Mouse (Mus musculus): Measurements from ENCODE around the gene Ccdc6.

The Ccdc6 gene

DNA sequence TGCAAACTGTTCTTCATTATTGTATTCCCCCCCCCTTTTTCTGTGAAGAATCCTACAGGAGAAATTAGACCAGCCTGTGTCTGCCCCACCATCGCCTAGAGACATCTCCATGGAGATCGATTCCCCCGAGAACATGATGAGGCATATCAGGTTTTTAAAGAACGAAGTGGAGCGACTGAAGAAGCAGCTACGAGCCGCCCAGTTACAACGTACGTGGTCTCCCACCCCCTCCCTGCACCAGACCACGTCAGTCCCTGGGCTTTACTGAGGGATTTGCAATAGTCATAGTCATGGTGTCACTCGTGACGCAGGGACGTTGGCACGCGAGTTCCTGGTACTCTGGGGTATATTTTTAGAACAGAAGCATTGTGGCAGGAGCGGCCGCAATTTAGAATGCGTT, 72.1 kb downstream of the Ccdc6 start:
- DNase-seq (ENCODE audit: low spot score): no peak

DNA sequence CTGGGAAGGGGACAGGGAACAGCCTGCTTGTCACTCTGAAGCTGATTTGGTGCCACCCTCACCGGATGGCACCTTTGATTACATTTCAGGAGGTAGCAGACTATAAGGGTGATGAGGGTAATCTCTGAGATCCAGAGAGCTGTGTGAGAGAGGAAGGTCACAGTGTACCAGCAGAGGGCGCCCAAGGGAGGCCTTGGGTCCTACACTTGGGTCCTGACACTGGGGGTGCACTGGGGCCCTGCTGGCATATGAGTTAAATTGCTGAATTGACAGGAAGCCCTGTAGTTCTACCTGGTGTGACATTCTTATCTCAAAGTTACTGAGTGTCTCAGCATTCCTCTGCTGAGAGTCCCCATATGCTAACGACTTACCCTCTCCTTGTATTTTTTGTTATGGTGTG, 76.4 kb downstream of the Ccdc6 start:
- DNase-seq (ENCODE audit: low spot score): no peak

DNA sequence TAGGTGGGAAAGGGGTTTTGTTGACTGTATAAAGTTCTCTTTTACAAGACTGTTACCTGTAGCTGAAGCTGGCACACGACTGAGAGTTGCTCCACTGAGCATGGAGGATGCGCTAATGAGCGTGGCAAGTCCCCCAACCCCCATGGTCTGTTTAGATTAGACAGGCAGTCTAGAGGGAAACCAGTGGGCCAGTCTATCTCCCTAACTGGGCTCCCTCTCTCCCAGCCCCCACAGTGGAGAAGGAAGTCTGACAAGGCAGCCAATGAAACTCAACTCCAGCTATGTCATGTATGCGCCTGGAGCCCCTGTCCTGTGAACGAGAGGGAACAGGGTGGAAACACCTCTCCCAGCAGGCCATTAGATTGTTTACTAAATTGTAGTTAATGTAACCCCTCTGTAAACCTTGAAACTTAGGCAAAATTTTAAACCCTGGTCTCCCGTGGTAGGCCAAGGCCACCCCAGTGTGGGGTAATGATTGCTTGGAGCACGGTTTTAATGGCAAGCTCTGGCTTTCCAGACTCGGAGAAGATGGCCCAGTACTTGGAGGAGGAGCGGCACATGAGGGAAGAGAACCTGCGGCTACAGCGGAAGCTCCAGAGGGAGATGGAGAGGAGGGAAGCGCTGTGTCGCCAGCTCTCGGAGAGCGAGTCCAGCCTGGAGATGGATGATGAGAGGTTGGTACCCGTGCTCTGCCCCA, 77.7 kb downstream of the Ccdc6 start:
- no peak for DNase-seq (ENCODE audit: low spot score)

DNA sequence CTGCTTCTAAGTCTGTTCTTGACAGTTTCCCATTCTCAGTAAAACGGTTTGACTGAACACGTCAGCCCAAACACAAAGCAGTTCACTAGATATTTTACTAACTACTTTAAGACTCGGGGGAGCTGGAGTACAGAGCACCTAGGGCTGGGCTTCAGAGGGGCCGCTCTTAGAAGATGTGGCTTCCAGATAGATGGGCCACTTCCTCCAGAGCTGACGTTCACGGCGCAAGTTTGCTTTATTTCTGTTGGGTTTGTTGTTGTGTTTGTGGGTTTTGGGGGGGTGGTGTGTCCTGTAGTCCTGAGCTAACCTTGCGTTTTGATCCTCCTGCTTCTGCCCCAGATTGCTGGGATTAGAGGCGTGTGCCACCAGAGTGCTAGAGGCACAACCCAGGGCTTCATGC, 83.8 kb downstream of the Ccdc6 start:
- no peak for DNase-seq (ENCODE audit: low spot score)

DNA sequence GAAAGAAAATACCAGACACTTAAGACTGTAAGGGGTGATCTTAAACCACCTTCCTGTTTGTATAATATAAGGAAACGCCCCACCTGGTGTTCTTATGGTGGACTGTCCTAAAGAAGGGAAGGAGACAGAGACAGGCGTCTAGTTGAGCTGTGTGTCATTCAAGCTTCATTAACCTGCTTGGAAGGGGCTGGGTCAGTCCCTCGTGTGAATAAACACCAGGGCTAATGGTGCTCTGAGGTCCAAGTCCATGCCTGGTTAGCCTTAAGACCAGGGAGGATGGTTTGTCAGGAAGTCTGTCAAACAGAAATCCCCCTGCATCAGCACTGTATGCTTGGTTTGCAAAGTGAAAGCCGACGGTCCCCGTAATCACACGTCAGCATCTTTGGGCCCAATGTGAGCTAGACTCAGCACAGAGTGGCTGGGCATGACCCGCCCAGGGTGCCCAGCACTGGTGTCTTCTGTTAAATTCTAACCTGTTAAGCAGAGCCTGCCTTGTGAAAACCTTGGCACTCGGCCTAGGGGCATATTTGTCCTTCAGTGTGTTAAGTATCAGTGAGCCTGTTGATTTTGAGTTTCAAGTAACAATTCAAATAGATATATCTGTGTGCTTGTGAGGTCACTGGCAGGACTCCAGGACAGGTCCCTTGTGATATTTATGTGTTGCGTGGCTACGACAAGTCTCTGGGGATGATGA, 84.5 kb downstream of the Ccdc6 start:
- no peak for DNase-seq (ENCODE audit: low spot score)

DNA sequence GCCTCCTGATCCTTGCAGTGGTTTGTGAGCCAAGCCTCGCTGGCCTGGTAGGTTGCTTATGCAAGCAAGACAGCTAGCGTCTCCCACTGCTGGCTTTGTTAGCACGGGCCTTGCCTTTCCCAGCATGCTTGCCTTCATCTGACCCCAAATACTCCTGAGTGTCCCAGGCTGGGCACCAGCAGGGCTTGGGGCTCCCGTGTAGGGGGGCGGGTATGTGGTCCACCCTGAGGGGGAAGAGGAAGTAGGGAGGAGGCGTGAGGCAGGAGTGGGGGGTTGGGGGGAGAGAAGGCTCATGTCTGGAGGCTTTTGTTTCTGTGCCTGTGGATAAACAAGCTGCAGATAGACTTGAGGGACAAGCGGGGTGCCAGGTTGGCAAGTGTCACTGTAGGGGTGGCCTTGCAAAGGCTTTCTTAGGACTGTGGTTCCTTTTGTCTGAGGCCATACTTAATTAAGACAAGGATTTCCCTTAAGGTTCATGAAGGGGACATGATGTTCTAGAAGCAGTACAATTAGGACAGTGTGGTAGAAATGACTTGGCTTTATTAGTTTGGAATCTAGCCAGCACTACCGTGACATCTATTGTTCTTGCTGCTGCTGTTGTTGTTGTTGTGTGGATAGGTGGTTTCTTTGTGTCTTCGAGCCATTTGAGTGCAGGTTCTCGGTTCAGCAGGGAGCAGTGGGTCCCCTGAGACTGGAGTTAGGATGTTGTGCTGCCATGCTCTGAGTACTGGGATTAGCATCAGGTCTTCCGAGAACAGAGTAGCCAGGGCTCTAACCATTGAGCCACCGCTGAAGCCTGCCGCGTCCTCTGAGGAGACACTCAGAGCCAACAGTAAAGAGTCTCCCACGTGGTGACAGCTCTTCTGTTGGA, 86.5 kb downstream of the Ccdc6 start:
- DNase-seq (ENCODE audit: low spot score): no peak

DNA sequence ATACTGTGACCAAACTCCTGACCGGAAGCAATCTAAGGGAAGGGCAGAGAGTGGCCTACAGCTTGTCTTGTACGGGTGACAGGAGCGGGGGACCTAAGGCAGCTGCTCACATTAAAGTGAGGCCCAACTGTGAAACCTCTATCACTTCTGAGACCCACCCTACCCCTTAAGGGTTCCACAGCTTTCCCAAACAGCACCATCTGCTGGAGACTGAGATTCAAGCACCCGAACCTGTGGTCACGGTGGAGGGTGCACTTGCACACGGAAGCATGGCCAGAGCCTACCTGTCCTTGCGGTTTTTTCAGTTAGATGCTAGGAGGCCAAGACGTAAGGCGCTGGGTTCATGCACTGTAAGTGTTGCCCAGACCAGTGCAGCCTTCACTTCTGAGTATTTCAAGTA, 89.2 kb downstream of the Ccdc6 start:
- no peak for DNase-seq (ENCODE audit: low spot score)

DNA sequence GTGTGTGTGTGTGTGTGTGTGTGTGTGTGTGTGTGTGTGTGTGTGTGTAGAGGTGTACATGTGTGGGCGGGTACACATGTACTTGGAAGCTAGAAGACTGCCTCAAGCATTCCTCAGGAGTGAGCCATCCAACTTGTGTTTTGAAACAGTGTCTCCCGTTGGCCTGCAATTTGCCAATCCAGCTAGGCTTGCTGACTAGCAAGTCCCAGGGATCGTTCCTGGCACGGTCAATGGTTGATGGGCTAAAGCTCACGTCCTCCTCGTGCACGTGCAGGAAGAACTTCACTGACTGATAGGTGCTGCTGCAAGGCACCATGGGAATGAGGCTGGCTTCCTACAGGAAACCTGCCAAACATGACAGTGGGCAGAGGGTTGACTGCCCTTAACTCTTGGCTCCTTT, 89.7 kb downstream of the Ccdc6 start:
- DNase-seq (ENCODE audit: low spot score): no peak

DNA sequence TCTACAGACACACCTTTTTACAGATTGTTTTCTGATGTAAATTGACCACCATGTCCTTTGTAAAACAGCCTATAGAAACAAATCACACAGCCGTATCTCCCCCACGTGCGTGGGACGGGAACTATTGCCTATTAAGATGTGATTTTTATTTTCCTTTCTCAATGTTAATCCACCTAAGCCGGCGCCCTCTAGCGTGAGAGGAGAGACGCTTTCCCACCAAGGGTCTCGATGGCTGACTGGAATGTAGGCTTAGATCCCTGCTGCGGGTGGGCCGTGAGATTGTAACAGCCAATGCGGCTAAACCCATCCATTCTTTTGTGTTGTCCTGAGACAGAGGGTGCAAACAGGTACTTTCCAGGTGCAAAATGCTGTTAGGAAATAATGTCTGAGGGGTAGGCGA, 92.9 kb downstream of the Ccdc6 start:
- DNase-seq (ENCODE audit: low spot score): no peak

DNA sequence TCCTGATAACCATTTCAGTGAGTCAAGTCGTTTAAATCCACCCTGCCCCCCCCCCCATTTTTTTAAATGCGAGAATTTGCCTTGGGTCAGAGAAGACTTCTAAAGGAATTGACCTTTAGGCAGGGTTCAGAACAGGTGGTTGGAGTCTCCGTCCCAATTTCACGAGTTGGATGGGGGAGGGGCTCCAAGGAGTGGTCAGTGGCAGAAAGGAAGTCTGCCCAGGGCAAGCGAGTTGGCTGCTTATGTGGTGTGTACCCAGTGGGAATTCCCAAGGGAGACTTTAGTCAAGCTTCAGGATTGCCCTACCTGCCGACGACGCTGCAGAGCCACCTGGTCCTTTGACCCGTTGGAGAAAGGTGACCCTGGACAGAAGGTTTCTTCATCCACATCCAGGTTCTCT, 97.4 kb downstream of the Ccdc6 start:
- DNase-seq (ENCODE audit: low spot score): no peak

DNA sequence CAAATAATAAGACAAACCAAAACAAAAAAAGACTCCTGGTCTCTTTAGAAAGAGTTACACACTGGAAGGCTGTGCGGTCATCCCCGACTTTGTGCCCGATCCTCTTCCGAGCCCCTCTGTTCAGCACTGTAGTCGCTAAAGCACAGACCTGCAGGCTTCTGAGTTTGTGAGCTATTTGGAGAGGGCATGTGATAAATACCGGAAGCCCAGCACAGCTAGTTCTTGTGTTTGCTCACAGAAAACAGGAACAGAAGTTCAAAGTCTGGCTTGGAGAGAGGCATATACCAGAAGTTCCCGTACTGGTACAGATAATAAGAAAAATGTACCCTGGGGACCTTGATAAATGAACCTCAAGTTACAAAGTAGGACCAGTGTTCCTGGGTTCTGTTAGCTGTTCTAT, 98.4 kb downstream of the Ccdc6 start:
- no peak for DNase-seq (ENCODE audit: low spot score)

DNA sequence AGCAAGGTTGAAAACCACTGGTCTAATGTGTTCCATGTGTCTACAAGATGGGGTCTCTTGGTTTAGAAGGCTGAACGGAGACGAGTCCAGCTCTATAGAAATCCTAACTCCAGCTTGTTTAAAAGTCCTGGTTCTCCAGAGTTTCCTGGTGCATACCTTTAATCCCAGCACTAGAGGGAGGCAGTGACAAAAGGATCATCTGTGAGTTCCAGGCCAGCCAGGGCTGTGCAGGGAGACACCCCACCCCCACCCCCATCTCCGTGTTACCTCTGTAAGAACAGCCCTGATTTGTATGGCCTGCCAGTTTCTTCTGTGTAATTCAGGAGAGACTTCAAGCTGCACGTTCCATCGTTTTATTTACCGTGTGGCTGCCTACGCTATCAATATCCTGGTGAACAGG, 98.9 kb downstream of the Ccdc6 start:
- DNase-seq (ENCODE audit: low spot score): no peak

DNA sequence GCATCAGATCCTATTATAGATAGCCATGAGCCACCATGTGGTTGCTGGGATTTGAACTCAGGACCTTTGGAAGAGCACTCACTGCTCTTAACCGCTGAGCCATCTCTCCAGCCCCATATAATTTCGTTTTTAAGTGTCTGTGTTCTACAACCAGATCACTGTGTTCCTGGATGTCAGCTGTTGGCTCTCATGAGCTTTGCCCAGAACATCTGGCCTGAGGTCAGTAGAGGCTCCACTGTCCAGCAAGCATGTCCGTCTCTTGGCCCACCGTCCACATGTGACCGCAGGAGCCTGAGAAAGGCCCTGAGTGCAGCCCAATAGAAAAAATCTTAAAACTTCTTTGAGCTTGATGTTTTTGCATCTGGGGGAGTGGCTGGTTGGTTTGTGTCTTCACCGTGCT, 99.7 kb downstream of the Ccdc6 start:
- DNase-seq (ENCODE audit: low spot score): no peak

DNA sequence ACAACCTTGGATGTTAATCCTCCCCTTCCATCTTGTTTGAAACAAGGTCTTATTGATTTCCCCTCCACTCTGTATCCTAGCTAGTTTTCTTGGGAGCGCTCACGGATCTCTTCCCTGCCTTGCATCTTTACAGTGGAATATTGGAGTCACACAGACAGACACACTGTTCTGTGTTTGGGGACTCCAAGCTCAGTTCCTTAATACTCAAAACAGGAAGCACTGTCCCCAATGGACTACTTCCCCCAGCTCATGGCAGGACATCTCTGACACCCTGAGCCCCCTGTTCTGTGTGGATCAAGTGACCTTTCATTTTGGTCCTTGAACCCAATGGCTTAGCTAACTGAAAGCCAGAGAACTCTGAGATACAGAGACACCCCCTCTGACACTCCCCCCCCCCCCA, 100.7 kb downstream of the Ccdc6 start:
- no peak for DNase-seq (ENCODE audit: low spot score)

DNA sequence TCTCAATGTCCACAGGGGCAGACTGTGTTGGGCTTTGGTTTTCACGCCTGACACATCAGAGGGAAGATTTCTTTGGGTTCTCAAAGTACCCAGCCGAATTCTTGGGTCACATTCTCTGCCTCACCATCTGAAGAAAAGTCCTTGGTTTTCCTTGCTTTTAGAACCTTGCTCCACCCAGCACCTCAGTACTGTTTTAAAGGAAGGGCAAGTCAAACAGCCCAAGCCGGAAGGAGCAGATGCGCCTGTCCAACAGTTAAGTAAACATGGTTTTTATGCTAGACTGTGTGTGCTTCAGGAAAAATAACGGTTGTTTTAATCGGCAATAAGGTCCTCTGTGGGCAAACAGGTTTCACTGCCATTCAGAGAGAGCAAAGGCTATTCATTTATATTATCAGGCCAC, 101.1 kb downstream of the Ccdc6 start:
- no peak for DNase-seq (ENCODE audit: low spot score)

DNA sequence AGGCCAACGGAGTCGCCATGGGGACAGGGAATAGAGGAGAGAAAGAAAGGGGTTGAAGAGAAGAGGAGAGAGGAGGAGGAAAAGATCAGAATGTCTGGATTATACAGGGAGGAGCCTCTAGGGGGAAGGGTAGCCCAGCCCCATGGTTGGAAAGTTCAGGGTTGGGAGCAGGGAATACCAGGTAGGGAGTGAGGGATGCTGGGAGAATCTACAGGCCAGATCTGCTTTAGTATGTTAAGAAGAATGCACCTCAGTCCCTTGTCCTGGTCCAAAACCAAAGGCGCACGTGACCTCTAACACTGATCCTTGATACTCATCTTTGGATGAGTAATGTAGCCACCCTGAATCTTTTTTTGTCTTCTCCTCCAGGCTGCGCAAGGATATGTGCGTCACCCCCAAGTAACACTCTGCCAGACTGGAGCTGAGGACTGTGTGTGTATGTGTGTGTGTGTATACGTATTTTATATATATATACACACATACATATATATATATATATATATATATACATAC, 102.1 kb downstream of the Ccdc6 start:
- DNase-seq (ENCODE audit: low spot score): no peak

DNA sequence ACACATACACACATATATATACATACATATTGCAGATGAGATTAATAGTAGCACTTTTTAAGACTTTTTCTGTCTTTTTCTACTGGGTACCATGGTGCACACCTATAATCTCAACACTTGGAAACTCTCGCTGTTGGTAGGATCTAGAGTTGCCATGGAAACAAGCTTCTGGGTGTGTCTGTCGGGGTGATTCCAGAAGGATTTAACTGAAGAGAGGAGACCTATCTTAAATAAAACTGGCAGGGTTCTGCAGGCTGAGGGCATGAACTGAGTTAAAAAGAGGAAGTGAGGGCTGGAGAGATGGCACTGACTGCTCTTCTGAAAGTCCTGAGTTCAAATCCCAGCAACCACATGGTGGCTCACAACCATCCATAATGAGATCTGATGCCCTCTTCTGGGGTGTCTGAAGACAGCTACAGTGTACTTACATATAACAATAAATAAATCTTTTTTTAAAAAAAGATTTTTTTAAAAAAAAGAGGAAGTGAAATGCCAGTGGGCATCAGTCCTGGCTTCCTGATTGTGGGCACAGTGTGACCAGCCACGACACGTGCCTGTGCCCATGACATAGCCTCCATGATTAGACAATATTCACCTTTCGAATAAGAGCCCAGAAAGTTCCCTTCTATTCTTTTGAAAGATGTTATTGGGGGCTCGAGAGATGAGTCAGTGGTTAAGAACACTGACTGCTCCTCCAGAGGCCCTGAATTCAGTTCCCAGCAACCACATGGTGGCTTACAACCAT, 102.7 kb downstream of the Ccdc6 start:
- no peak for DNase-seq (ENCODE audit: low spot score)

DNA sequence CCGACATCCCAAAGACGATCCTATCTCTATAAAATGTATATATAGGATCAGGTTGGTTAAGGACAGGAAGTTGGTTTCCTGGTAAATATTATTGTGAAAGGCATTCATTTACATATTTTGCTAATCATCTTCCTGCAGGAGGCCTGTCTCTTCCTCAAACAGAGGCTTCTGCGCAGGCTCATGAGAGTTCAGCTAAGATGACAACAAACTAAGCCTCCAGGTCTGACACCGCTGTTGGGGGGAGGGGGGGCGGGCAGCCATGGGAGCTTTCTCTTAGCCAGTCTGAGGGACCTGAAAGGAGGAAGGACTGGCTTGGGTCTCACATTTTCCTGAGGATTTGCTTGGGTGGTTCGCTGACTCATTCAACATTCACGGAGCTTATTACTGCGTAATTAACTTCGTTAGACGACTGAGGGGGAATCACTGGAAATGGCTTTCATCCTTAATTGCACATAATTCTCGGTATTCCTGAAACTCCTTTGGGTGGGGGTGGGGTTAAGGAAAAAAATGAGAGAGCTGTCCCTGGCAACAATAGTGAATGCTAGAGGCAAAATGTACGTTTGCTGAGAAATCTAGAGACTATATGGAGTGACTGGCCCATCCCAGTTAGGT, 104.1 kb downstream of the Ccdc6 start:
- DNase-seq (ENCODE audit: low spot score): no peak

DNA sequence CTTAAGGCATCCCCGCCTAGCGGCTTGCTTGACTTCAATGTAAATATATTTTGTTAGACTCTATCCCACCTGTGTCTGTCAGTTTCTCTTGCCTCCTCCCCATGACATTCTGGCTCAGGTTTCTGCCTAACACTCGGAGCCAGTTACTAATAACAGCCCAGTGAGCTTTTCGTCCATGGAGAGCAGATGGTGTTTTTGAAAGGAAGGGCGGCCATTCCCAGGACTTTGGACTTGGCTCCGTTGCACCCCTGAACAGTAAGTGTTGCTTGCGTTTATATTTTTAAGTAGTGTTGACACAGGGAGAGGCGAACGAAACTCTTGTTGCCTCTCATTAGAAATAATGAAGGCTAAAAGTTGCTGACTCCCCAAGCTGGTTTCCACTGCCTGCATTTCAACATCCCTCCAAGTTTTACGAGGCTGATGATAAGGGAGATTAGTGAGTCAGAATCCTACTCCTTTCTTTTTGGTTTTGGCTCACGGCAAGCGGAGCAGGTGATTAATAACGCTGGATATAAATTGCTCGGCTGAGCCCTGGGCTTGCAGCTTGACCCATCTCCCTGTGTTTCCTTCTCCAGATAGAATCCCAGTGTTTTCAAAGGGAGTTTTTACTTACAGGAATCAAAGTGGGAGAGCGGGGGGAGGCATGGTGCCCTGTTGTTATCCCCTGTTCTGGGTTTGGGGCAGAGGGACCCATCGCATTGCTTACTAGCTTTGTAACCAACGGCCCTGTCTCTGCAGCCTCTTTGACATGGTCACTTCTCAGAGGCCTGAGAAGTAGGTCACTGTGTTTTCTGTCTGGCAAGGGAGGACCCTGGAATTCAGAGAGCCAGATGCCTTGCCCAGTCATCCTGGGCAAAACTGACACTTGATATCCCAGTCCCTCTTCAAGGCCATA, 107.8 kb downstream of the Ccdc6 start, which contains the start of gene Mrln:
Gene Mrln, plus strand, starts transcription at position 160 of the 895 bp plus-strand sequence.
- no peak for DNase-seq (ENCODE audit: low spot score)

DNA sequence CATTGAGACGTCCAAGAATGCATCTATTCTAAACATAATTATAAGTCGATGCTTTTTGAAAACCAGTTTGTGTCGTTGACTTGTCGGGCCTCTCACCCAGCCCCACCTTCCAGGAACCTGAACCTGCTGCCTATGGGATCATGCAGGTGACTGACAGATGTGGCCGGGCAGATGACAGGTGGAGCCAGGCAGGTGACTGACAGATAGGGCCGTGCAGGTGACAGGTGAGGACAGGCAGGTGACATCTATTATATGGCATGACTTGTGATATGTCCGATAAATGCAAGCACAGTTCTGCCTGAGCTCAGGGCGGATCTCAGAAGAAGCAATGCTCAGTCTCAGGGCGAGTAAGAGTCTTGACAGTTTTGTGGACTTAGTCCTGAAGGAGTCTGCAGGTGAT, 114.4 kb downstream of the Ccdc6 start:
- DNase-seq (ENCODE audit: low spot score): no peak

DNA sequence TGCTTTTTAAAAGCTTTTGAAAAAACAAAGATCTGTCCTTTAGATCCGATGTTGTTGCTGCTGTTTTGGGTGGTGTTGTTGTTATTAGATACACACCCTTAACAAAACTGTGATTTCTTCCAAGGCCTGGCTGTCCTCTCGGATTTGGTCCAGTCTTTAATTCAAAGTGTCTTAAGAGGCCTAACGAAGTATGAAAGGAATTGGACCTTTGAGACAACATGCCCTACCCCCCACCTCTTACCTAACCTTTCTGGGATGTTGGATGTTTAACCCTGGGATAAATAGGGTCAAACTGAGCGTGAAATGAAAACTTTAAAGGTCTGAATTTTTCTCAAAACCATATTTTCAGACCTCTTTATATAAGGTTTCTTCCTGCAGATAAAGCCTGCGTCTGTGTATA, 124.0 kb downstream of the Ccdc6 start:
- DNase-seq (ENCODE audit: low spot score): no peak
